Mouse (Mus musculus): ENCODE data around the gene Olfr437.

- TF ChIP-seq CTCF (IDR thresholded peaks at IDR 0.05; ENCODE audit: low read depth, low read length): no peak
- TF ChIP-seq POLR2A (IDR thresholded peaks at IDR 0.05; ENCODE audit: extremely low read depth, insufficient read depth, low read length): no peak
These were observed at the start of gene Olfr437 for GRCm38 (mm10) chr6:43162982-43163381.

Measured in liver, adult 2 months (tissue).